Mouse (Mus musculus) WW6 (cell line): ENCODE results near the gene Ppfibp2.

ENCODE experiments used
- DNase-seq: peaks from one replicate; pipeline ENCODE4 v3.0.0-alpha.2; 2013; ENCODE audit warnings: low read depth, low spot score

The Ppfibp2 gene

DNA sequence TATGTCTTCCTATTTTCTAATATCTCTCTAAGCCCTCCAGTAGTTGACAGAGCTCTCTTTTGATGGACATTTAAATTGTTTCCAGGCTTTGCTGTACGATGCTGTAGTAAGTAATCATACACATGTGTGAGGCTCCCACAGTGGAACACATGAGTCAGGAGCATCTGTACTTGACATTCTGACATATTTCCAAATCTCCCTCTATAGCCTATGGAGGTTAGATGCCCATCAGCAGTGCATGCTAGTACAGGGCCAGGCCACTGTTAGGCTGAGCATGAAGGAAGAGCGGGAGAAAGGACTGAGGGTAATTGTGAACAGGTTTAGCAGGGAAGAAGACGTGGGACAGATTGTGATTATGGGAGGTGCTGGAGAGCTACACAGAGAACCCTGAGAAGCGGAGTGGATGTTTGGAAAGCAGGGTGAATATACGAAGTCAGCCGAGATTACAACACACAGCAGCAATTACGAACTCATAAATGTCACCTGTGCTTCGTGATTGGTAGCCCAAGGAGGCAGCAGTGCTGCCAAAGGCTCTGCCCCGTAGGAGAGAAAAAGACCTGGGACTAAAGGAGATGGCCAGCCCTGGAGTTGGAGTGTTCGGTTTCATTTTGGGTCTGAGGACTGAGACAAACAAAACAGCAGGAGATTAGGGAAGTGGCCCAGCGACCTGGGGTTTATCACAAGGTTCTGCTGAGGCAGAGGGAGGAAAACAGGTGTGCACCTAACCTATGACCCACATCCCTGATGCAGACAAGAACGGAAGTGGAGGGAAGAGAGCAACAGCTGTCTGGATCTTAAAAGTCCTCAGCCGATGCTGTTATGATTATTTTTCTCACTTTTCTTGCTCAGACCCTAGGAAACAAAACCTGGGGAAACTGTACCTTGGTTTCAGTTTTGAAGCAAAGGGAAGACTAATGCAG, 107.7 kb downstream of the Ppfibp2 start:
- no peak for DNase-seq

DNA sequence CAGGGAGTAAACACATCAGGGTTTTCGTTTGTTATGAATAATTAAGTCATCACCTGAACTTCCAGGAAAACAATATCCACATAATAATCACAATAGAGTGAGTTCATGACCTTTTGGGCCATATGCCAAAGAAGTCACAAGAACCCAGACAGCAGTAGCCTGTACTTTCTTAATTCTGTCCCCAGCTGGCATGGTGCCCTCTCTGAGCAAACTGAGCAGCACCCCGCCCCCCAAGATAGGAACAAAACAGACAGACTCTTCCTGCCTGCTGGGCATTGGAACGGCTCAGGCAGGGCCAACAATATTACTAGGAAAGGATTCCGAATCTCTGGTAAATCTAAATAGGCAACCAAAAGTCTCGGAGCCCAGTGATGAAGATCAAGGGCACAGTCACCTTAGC, 110.9 kb downstream of the Ppfibp2 start:
- DNase-seq, result no peak

DNA sequence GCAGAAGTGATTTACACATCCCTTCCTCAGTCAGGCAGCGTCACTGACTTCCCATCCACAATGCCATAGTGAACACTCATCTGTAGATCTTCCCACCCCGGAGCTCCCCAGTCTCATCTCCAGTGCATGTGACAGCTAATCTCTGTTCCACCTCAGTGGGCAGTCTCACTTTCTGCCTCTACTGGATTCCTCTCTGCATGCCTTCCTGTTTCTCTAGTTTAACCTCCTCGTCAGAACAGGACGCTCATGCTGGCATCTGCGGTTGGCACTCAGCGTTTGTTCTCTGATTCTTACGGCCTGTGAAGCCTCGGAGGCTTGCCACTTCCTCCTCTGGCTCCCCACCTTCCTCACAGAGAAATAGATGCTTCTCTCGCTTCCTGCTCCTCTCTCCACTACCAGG, 112.6 kb downstream of the Ppfibp2 start:
- DNase-seq, result no peak

DNA sequence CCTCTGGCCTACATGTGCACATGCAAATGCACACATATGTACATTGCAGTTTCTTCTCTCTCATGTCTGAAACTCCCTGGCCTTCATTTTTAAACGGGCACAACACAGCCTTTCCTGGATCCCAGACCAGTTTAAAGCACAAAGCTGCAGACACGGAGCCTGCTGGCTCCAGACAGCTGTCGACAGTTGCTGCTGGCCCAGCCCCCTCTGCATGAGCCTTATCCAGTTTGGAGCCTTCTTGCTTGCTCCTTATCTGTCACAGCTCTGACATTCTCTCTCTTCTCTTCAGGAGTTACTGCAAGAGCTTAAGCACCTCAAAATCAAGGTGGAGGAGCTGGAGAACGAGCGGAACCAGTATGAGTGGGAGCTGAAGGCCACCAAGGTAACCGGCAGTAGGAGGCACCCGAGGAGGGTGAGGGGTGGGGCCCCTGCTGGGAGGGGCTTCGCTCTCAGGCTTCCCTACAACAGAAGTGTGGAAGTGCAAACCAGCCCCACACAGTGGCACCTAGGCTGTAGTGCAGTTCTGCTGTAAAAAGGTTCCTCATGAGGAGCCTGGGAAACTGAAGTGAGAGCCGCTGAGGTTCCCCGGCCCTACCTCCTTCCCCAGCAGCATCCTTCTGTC, 113.6 kb downstream of the Ppfibp2 start:
- peak; percentile 61 for DNase-seq

DNA sequence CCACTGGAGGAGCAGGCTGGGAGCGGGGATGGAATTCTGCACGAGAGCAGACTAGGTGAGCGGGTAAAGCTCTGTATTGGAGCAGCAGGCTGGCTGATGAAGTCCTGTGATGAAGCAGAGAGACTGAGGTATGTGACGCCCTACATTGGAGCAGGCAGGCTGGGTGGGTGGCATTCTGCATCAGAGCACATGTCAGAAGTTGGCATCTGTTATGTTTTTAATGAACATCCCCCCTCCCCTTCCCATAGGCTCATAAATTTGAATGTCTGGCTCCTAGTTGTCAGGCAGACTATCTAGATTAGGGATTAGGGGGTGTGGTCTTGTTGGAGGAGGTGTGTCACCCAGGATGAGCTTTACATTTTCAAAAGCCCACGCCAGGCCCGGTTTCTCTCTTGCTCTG, 117.7 kb downstream of the Ppfibp2 start:
- no peak for DNase-seq

DNA sequence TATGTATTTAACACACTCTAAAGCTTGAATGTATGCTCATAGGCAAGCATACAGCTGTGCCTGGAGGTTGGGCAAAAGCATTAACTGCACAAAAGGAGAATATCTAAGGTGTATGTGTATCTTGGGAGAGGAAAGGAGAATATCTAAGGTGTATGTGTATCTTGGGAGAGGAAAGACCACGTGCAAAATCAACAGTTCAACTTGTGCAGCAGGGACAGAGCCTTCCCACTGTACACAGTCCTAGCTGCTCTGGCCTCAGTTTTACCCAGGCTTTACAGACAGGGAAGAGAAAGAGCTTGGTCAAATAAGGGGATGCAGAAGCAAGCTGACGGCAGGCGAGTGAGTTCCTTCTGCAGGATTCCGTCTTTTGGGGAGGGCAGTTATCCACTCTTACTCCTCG, 119.1 kb downstream of the Ppfibp2 start:
- DNase-seq, result no peak

DNA sequence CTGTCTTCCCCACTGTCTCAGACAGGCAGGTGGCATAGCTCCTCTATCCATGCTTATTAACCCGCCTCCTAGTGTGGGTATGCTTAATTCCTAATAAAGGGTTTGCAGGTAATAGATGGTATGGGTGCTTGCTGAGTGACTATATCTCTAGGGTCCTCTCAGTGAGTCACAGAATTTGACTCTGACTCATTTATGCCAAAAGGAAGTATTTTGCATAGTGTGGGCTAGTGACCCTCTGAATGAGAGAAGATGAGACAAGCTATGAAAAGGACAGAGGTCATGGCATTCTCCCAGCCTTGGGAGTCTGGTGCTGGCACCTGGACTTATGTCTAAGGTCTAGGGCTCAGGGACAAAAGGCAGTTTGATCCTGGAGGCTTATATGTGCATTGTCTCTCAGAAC, 125.8 kb downstream of the Ppfibp2 start:
- DNase-seq, result no peak

DNA sequence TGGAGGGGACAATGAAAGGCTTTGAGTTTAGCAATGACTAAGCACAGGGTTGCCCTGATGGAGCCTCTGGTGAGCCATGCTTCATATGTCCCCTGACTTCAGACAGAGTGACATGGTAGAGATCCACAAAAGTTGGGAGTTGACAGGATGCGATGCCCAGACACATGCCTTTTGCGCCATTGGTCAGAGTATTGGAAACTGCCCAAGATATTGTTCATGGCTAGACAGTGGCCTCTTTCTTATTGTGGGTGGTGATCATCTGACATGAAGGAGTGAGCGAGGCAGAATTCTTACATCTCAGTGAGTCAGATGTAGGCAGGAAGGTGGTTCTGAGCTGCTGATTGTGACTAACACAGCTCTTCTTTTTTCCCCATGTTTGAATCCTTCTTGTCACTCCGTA, 127.5 kb downstream of the Ppfibp2 start:
- DNase-seq, result no peak

DNA sequence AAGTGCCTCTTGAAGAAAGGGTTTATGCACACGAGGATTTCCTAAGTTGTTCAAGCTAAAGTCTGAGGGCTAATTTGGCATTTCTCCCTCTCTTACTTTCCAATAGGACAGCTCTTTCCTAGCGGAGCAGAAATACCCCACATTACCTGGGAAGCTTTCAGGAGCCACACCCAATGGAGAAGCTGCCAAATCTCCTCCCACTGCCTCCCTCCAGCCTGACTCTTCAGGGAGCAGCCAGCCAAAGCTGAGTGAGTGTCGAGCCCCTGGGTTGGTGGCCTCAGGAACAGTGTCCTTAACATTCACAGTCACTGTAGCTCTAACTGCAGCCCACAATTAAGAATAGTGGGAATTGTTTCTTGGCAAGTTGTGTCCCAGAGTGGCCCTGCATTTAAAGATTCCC, 132.5 kb downstream of the Ppfibp2 start:
- no peak for DNase-seq

DNA sequence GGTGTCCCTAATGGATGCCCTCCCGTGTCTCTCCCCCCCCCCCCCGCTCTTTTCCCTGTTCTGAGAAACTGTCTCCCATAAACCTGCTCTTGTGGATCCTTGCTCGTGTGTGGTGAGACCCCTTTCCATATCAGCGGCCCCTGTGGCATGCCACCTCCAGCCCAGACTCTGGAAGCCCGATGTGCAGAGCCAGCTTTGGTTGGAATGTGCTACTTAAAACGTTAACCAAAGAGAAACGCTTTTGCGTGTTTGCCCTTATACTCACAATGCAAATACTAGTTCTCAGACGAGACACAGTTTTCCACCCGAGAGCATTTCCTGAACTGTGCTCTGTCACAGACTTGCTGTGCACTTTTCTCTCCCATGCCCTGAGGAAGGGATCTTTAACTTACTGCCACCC, 135.6 kb downstream of the Ppfibp2 start:
- no peak for DNase-seq

DNA sequence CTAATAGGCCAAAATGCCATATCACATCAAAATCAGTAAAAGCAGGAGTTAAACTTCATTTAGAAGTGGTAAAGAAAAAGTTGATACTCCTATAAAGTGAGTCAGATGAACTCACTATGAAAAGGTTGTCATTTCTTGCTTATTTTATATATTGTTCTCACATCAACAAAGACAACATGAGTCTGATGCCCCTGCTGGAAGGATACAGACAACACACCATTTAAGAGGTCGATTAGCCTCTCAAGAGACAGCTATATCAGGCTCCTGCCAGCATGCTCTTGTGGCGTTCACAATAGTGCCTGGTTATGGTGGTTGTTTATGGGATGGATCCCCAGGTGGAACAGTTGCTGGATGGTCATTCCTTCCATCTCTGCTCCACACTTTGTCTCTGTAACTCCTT, 138.2 kb downstream of the Ppfibp2 start:
- no peak for DNase-seq

DNA sequence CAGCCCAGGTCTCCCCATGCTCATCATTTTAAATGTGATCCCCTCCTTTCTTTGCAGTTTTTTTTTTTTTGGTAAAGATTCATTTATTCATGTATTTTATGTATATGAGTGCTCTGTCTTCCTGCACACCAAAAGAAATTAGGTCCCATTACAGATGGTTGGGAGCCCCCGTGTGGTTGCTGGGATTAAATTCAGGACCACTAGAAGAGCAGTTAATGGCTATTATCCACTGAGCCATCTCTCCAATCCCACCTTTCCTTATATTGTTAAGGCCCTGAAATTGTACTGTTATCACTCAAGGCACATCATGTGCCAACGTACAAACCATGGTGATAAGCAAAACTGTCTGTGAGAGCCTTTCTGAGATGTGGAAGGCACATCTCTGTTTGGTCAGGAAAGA, 143.7 kb downstream of the Ppfibp2 start:
- DNase-seq, result no peak

DNA sequence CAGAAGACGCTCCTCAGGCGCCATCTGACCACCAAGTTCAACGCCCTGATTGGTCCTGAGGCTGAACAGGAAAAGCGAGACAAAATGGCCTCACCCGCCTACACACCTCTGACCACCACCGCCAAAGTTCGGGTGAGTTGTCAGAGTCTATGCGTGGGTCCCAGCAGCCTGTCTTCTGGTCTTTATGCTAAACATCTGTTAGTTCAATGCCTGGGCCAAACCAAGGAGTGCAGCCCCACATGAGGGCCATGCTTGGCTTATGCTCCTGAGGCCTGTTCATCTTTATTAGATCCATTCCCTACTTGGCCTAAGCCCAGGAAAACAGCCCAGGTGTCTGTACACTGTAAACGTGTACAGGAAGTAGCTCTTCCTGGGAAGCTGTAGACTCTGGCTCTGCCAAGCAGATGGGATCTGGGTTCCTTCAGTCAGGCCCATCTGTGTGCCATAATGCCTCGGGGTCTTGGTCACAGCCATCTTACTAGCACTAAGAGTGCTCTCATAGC, 148.0 kb downstream of the Ppfibp2 start:
- no peak for DNase-seq

DNA sequence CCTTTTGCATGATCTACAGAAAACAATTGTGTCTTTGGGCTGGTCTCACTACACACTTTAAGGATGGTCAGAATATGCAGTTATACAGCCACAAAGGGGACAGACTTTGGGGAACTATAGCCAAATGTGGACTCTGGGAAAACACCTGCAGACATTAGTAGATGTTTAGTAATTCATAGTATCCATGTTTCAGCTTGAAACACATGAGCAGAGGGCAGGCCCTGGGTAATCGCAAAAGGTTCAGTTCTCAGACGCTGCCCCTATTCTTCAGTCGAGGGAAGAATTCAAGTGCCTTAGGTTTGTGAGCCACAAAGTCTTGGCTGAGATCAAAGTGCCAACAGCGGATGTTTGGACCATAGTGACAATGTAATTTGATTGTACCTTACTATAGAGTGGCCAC, 149.4 kb downstream of the Ppfibp2 start:
- DNase-seq, result no peak

DNA sequence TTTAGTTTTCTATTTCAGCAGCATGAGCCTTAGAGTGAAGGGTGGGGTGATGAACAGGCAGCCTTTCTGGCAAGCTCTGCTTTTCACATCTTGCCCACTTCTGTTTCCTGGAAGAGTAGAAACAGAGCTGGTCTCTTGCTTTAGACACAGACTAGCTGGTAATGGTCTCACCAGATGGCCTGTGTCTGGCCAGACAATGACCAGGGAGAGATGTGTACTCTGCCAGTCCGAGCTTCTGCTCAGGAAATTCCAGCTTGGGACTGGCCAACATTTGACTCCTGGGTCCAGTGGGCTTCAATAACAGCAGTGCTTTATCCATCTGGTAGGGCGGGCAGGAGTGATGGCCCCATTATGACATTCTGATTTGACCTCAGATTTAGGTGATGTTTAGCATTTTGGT, 150.1 kb downstream of the Ppfibp2 start:
- no peak for DNase-seq

DNA sequence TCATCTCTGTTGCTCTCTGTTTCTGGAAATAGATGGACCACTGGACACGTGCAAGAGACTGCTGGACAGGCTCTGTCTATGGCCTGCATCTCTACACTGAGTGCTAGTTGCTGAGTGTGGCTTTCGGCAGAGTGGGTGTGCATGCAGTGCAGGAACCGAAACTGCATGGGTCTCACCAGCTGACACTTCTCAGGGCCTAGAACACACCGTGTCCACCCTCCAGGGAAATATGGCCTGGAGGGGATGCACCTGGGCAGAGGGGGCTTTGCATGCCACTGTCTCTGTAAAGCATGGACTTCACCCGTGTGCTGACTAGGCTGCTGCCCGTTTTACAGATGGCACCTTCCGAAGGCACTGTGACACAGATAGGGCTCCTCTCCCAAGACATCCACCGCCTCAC, 151.0 kb downstream of the Ppfibp2 start:
- DNase-seq, result no peak

DNA sequence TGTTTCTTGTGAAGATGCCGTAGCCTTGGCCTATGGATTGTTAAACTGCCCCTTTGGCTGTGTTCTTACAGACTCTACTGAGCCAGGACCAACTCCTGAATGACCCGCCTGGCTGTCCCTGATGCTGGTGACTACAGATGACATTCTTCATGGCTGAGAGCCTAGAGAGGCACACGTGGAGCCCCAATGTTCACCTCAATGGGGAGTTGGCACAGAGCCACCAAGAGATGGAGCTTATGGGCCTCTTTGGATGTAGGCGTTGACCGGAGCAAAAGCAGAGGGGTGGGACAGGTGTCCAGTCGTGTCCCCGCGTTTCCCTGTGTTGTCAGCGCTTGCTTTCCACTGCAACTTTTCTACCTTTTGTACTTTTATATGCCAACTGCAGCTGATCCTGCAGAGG, 152.5 kb downstream of the Ppfibp2 start:
- no peak for DNase-seq

DNA sequence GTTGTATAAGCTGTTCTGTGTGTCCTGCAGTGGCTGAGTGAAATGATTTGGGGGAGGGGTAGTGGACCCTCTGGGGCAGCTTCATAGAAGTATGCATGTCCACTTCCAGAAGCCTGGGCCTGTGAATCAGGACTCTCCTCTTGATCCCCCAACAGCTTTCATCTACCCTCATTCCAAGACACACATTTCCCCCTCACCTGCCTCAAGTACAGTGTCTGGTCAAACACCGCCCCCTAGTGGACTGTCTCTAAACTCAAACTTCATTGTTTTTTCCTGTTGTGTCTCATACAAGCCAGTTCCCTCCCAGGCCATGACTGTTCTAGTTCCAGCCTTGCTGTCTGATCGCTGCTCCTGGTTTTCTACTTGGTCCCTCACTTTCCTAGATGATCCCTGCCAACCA, 152.9 kb downstream of the Ppfibp2 start:
- no peak for DNase-seq

DNA sequence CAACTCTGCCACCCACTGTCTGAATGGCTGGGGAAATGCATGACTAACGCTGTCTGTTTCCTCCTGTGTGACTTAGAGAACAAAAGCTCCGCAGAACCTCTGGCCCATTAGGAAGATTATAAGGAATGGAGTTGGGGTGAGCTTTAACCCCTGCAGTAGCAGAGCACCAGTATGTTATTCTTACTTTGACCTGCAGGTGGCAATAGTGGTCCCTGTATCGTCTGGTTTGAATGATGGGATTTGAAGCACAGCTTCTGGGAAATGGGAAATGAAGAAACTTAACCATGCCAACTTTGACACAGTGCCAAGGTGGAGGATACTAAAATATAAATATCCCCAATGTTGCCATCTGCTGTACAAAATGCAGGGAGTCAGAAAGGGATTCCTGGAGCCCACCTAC, 154.3 kb downstream of the Ppfibp2 start:
- no peak for DNase-seq

DNA sequence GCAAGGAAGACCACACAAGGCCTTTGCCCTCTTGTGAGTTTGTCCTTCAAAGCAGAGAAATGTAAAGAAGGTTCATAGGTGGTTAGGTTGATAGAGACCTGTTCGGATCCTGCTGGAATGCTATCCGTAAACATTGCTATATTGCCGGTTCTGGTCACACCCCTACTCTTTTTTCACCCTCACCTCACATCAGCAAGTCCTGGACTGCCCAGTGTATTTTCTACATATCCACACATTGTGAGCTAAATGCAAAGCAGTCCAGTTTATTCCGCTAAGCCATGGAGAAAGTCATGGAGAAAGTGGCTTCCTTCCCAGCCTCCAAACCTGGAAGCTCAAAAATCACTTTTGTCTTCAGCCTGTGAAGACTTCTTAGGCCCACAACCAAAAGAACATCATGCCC, 154.7 kb downstream of the Ppfibp2 start:
- no peak for DNase-seq

DNA sequence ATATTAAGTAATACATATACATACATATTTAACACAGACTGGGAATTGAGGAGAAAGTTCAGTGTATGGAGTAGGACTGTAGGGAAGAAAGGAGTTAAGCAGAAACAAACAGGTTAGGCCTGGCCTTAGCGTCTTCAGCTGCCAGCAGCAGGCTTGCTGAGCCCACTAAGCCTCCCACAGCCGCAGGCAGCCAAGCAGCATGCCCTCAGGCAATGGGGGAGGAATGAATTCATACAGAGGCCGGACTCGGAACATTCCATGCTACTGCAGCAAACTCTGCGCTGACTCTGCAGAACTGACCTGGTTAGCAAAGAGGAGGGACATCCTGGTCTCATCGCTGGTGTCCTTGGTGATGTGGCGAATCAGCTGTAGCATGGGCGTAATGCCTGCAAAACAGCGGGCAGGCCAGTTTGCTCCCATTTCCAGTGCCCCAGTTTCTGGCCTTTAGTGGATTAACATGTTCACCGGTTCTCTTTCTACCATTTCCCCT, 157.1 kb downstream of the Ppfibp2 start:
- no peak for DNase-seq

DNA sequence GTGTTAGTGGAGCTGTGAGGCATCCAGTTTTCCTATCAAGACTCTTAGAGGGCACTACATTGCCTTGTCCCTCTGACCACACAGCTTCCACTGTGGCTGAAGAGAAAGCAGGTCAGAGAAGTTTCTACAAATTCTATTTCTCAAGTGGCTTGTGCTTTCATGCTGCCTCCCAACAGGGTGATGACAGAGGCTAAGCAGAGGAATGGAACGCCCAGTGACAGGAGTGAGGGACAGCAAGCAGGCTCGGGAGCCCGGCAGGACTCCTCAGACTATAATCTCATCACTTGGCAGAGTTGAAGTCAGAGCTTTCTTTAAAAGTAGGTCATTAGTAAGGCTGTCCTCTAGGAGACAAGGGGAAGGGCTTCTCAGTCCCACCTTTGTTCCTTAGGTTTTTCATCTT, 160.9 kb downstream of the Ppfibp2 start:
- DNase-seq, result no peak

DNA sequence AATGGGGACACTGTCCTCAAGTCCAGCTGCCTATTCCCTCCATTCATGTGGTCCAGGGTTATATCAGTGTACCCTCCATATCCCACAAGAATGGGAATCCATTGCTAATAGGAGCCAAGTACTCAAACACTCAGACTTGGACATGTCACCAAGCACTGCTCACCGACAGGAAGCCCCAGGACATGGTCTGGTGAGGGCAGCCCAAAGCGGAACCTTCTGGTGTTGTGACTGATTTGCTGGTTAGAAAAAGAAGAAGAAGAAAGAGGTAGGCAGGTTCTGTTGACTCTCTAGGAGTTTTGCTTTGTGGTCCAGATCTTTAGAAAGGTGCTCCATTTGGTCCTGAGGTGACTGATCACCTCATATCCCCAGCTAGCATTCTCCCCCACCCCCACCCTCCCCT, 161.7 kb downstream of the Ppfibp2 start:
- DNase-seq, result no peak
